Mouse (Mus musculus) gastrocnemius, postnatal 36 days (tissue): ENCODE results near the gene Lgr6. TPM values are rescaled to one million over a fixed set of nuclear protein-coding genes. Genes with fewer than 3 reads are reported as not detected.
A peak's percentile ranks its signal among the peaks of the same experiment; 100 is the strongest.

Experiments used
- DNase-seq, 2 experiments: peaks; one replicate each; pipeline ENCODE4 v3.0.0; 2022
- intact Hi-C: fragments of 180-260 bp; cut with DNase I; formaldehyde crosslinking; loops from one replicate; pipeline ENCODE4 v1.15.1; 2025
- total RNA-seq, 2 experiments: library from RNA; stranded (reverse); gene quantifications; 2 replicates each; pipeline ENCODE4 v1.2.3; 2021

Gene Lgr6
- total RNA-seq, 2 experiments from 2014 or later = 0.39 to 0.51 TPM

- intact Hi-C loops = no loop called here
- no peak for DNase-seq
These were observed 132.2 kb downstream of the Lgr6 start for GRCm38 (mm10) chr1:134972920-134973319.

- intact Hi-C loops = loop anchor here (10.0 kb wide), 1 partner anchor 221 kb away; no protein-coding TSS in a partner anchor
- DNase-seq = no peak
These were observed 139.6 kb downstream of the Lgr6 start for GRCm38 (mm10) chr1:134965430-134965829.

- DNase-seq = no peak
- intact Hi-C loops = loop anchor here (10.0 kb wide), 1 partner anchor 218 kb away; no protein-coding TSS in a partner anchor
These were observed 142.3 kb downstream of the Lgr6 start for GRCm38 (mm10) chr1:134962821-134963220.

GRCm38 (mm10) chr1:134962053-134962803 lies 142.8 kb downstream of the Lgr6 start, which contains the start of gene Ube2t:
Ube2t (plus strand) TSS chr1:134962565.
- intact Hi-C loops = loop anchor here (10.0 kb wide), 1 partner anchor 217 kb away; no protein-coding TSS in a partner anchor

GRCm38 (mm10) chr1:134960634-134961033 lies 144.4 kb downstream of the Lgr6 start:
- intact Hi-C loops = loop anchor here (10.0 kb wide), 1 partner anchor 216 kb away; no protein-coding TSS in a partner anchor
- no peak for DNase-seq

More at GRCm38 (mm10) chr1:134962053-134962803, 142.8 kb downstream of the Lgr6 start, which contains the start of gene Ube2t:
- DNase-seq = peak; percentile 87 to 92

GRCm38 (mm10) chr1:134955637-134956176 lies 149.4 kb downstream of the Lgr6 start, which contains the start of gene Ppp1r12b:
Ppp1r12b (minus strand) TSS chr1:134955942.
- DNase-seq = peak; percentile 93 to 95
- intact Hi-C loops = no loop called here

GRCm38 (mm10) chr1:134955050-134955636 lies 149.9 kb downstream of the Lgr6 start:
- no peak for DNase-seq

GRCm38 (mm10) chr1:134949946-134950345 lies 155.1 kb downstream of the Lgr6 start:
- peak in 1 of 2 experiments; percentile 22 for DNase-seq
- intact Hi-C loops = loop anchor here (5.0 kb wide), 2 partner anchors 33 to 58 kb away; no protein-coding TSS in a partner anchor

More at GRCm38 (mm10) chr1:134955050-134955636, 149.9 kb downstream of the Lgr6 start:
- intact Hi-C loops = no loop called here

- no peak for DNase-seq
- intact Hi-C loops = no loop called here
These were observed 157.5 kb downstream of the Lgr6 start for GRCm38 (mm10) chr1:134947590-134947989.

- intact Hi-C loops = no loop called here
- no peak for DNase-seq
These were observed 162.2 kb downstream of the Lgr6 start for GRCm38 (mm10) chr1:134942898-134943297.

- intact Hi-C loops = no loop called here
- DNase-seq = no peak
These were observed 164.2 kb downstream of the Lgr6 start for GRCm38 (mm10) chr1:134940863-134941262.

GRCm38 (mm10) chr1:134938233-134938632 lies 166.8 kb downstream of the Lgr6 start:
- intact Hi-C loops = no loop called here
- no peak for DNase-seq

- DNase-seq = no peak
- intact Hi-C loops = no loop called here
These were observed 168.7 kb downstream of the Lgr6 start for GRCm38 (mm10) chr1:134936335-134936734.

Other genes starting within 250 kb of the Lgr6 start
- 100 to 1,000 TPM; 170 to 182 TPM for gene Ppp1r12b, start 149.3 kb downstream of the Lgr6 start, total RNA-seq
- gene Ube2t, start 142.7 kb downstream of the Lgr6 start, total RNA-seq = 1 to 10 TPM; 6.5 to 9.5 TPM
- under 1 TPM; 0.27 to 0.56 TPM for gene Ptpn7, start 27.4 kb upstream of the Lgr6 start, total RNA-seq
- gene Arl8a, start 41.5 kb upstream of the Lgr6 start, total RNA-seq = 10 to 100 TPM; 15.6 to 16.9 TPM
- gene Gpr37l1, start 62.4 kb upstream of the Lgr6 start, total RNA-seq = under 1 TPM; 0.26 to 0.42 TPM
- gene Elf3, start 153.3 kb upstream of the Lgr6 start, total RNA-seq = not detected
- gene Rnpep, start 178.8 kb upstream of the Lgr6 start, total RNA-seq = 10 to 100 TPM; 11.1 to 11.3 TPM
- 100 to 1,000 TPM; 270 to 308 TPM for gene Timm17a, start 208.5 kb upstream of the Lgr6 start, total RNA-seq
- gene Lmod1, start 219.5 kb upstream of the Lgr6 start, total RNA-seq = 1 to 10 TPM; 2.4 to 4.6 TPM